Comparison of ENCODE assay signal across 22 mouse cellular contexts in the genomic region with DNA sequence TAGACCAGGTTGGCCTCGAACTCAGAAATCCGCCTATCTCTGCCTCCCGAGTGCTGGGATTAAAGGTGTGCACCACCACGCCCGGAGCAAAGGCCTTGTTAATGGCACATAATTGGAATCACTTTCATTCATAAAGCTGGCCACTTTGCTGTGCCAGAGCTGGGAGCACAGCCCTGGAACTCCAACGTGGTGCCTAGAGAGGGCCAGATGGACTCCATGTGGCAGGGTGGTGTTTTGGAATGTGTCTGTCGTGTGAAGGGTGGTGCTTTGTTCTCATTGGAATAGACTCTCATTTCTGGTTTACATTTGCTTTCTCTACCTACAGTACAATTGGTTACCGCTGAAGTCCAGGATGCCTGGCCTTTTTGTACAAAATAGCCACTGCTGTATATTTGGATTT.
DNase-seq lines count a peak whose midpoint lies in the region; ATAC-seq and TF ChIP-seq lines count a peak whose summit lies in the region.
"Had no signal": no experiment of that assay in that cellular context is flagged by ENCODE, and none has a peak within 500 bp of the region (broad histone marks: within the 10 kb centered on the region; RNA-seq: fewer than 3 reads in every experiment).

No protein-coding gene starts in this region.

- H3K9me3 ChIP-seq in forebrain, embryonic 15.5 days, result no peaks in the 10 kb centered on the region
- no peaks in the 10 kb centered on the region for H3K9me3 ChIP-seq in forebrain, embryonic 12.5 days
- H3K9me3 ChIP-seq: heart, embryonic 13.5 days; megakaryocyte, embryonic 14.5 days; midbrain, embryonic 15.5 days had no signal

- TF ChIP-seq POLR2A in cerebellum, adult 2 months (IDR thresholded peaks at IDR 0.05; ENCODE audit: borderline replicate concordance, insufficient read depth, low read length), result no peak

- DNase-seq in cerebellum, adult 2 months, result peak; percentile 62 to 80
- peak; percentile 53 to 65 for DNase-seq in cerebellum, postnatal 36 days
- DNase-seq in layer of hippocampus, postnatal 36 days, result peak; percentile 48 to 64
- DNase-seq in urinary bladder, postnatal 36 days (ENCODE audit: low spot score in 2 of 2), result no peak
- DNase-seq in thymus, postnatal 10 days (ENCODE audit: low spot score in 2 of 2), result no peak
- DNase-seq: adrenal gland, postnatal 25 days; gastrocnemius, postnatal 10 days; heart, adult 18-20 months; heart, postnatal 36 days; kidney, postnatal 36 days; left cerebral cortex, postnatal 4 days; lung, adult 2 months; thymus, postnatal 4 days had no signal

- H3K27ac ChIP-seq in forebrain, embryonic 15.5 days (replicated peaks), result no peak overlapping the region; the same call in 1 of the 2 replicates
- no peak overlapping the region for H3K27ac ChIP-seq in forebrain, embryonic 12.5 days
- no peak overlapping the region for H3K27ac ChIP-seq in cerebellum, adult 2 months (ENCODE audit: insufficient read depth, low read length)
- H3K27ac ChIP-seq: heart, embryonic 13.5 days; midbrain, embryonic 15.5 days had no signal

- ATAC-seq in forebrain, embryonic 15.5 days (replicated peaks), result peak; percentile 44; the same call in 1 of the 2 replicates
- no peak for ATAC-seq in forebrain, embryonic 12.5 days (ENCODE audit: low FRiP score)
- ATAC-seq: hindbrain, embryonic 16.5 days; intestine, embryonic 16.5 days; midbrain, embryonic 15.5 days had no signal

- no peak overlapping the region for H3K4me2 ChIP-seq in forebrain, embryonic 15.5 days (replicated peaks)
- H3K4me2 ChIP-seq in forebrain, embryonic 12.5 days, result no peak overlapping the region
- H3K4me2 ChIP-seq: heart, embryonic 13.5 days; midbrain, embryonic 15.5 days had no signal

- H3K4me3 ChIP-seq in forebrain, embryonic 15.5 days, result no peak overlapping the region
- H3K4me3 ChIP-seq in forebrain, embryonic 12.5 days (replicated peaks), result no peak overlapping the region
- H3K4me3 ChIP-seq in cerebellum, adult 2 months (replicated peaks; ENCODE audit: insufficient read depth, low read depth, low read length), result no peak overlapping the region
- H3K4me3 ChIP-seq: heart, embryonic 13.5 days; megakaryocyte, embryonic 14.5 days; midbrain, embryonic 15.5 days; myocyte had no signal

- no peaks in the 10 kb centered on the region for H3K27me3 ChIP-seq in forebrain, embryonic 15.5 days
- no peaks in the 10 kb centered on the region for H3K27me3 ChIP-seq in forebrain, embryonic 12.5 days
- no peaks in the 10 kb centered on the region for H3K27me3 ChIP-seq in cerebellum, adult 2 months (ENCODE audit: control insufficient read depth, insufficient read depth, low read length)
- H3K27me3 ChIP-seq: CH12.LX; heart, embryonic 13.5 days; megakaryocyte, embryonic 14.5 days; midbrain, embryonic 15.5 days had no signal

- H3K36me3 ChIP-seq in forebrain, embryonic 15.5 days, result no peaks in the 10 kb centered on the region
- H3K36me3 ChIP-seq in forebrain, embryonic 12.5 days (replicated peaks), result no peaks in the 10 kb centered on the region
- H3K36me3 ChIP-seq: heart, embryonic 13.5 days; midbrain, embryonic 15.5 days had no signal

- no peak for TF ChIP-seq CTCF in cerebellum, adult 2 months (IDR thresholded peaks at IDR 0.05; ENCODE audit: borderline replicate concordance, insufficient read depth, low read depth, low read length)

- peaks cover 17% of the 10 kb centered on the region for H3K4me1 ChIP-seq in forebrain, embryonic 15.5 days
- no peaks in the 10 kb centered on the region for H3K4me1 ChIP-seq in forebrain, embryonic 12.5 days
- no peaks in the 10 kb centered on the region for H3K4me1 ChIP-seq in cerebellum, adult 2 months (ENCODE audit: control insufficient read depth, insufficient read depth, low read length)
- H3K4me1 ChIP-seq: megakaryocyte, embryonic 14.5 days; midbrain, embryonic 15.5 days had no signal

- no peak overlapping the region for H3K9ac ChIP-seq in forebrain, embryonic 15.5 days (replicated peaks)
- no peak overlapping the region for H3K9ac ChIP-seq in forebrain, embryonic 12.5 days
- H3K9ac ChIP-seq: heart, embryonic 13.5 days; midbrain, embryonic 15.5 days had no signal

- 68% methylated on average over 8 of the region's 8 CpGs for WGBS in forebrain, embryonic 15.5 days
- WGBS in forebrain, embryonic 12.5 days, result 83% methylated on average over 8 of the region's 8 CpGs
- WGBS in cerebellum, adult 2 months, result 30% methylated on average over 8 of the region's 8 CpGs

Comparison
In these comparisons a context has a peak if more than half of its experiments do, and no peak if none do; other contexts are left out.
1. DNase-seq: peak in cerebellum, adult 2 months (2 of 2), cerebellum, postnatal 36 days (2 of 2) and layer of hippocampus, postnatal 36 days (2 of 2); none in urinary bladder, postnatal 36 days (0 of 2) and thymus, postnatal 10 days (0 of 2).